Mouse (Mus musculus) c-Kit-positive CD71-positive TER-119-negative erythroid progenitor cells, embryonic 14.5 days (primary cell): ENCODE measurements at regions not wholly inside any gene's neighbourhood (a gene's known extent, or its start where the extent isn't known, plus 50 kb on each side); places are given as distances from the start of the nearest gene placed in this dataset.
"Not testable (repeated sequence)": the region's sequence is repeated elsewhere in the genome, so short reads cannot be mapped to it uniquely, and the experiment has no call there.

ENCODE experiments used
- DNase-seq: peaks from one replicate; pipeline ENCODE4 v3.0.0-alpha.2; 2013; ENCODE audit warnings: low read depth

GRCm38 (mm10) chr4:53261556-53262140 lies 102.0 kb upstream of the Abca1 start:
- DNase-seq, result no peak

GRCm38 (mm10) chr4:53258975-53259374 lies 99.3 kb upstream of the Abca1 start:
- no peak for DNase-seq

GRCm38 (mm10) chr4:53256996-53257395 lies 97.3 kb upstream of the Abca1 start:
- DNase-seq, result no peak

- no peak for DNase-seq
Observed at GRCm38 (mm10) chr4:53254483-53254882, 94.8 kb upstream of the Abca1 start.

- DNase-seq, result no peak
Observed at GRCm38 (mm10) chr4:53253680-53254079, 94.0 kb upstream of the Abca1 start.

GRCm38 (mm10) chr4:53250325-53250724 lies 90.6 kb upstream of the Abca1 start:
- no peak for DNase-seq

- DNase-seq, result peak; percentile 43
Observed at GRCm38 (mm10) chr4:53246083-53246747, 86.5 kb upstream of the Abca1 start.

GRCm38 (mm10) chr4:53245553-53245952 lies 85.9 kb upstream of the Abca1 start:
- DNase-seq, result no peak

GRCm38 (mm10) chr4:53243473-53243872 lies 83.8 kb upstream of the Abca1 start:
- not testable (repeated sequence) for DNase-seq

GRCm38 (mm10) chr4:53239856-53240255 lies 80.2 kb upstream of the Abca1 start:
- DNase-seq, result no peak

GRCm38 (mm10) chr4:53238314-53239259 lies 78.9 kb upstream of the Abca1 start:
- no peak for DNase-seq

GRCm38 (mm10) chr4:53235870-53236269 lies 76.2 kb upstream of the Abca1 start:
- DNase-seq, result no peak

- no peak for DNase-seq
Observed at GRCm38 (mm10) chr4:53232436-53232835, 72.7 kb upstream of the Abca1 start.

- DNase-seq, result no peak
Observed at GRCm38 (mm10) chr4:53231867-53232266, 72.2 kb upstream of the Abca1 start.

- DNase-seq, result no peak
Observed at GRCm38 (mm10) chr4:53231046-53231445, 71.4 kb upstream of the Abca1 start.

GRCm38 (mm10) chr4:53228444-53228843 lies 68.7 kb upstream of the Abca1 start:
- DNase-seq, result no peak

GRCm38 (mm10) chr4:53227771-53228170 lies 68.1 kb upstream of the Abca1 start:
- DNase-seq, result no peak

GRCm38 (mm10) chr4:53227071-53227470 lies 67.4 kb upstream of the Abca1 start:
- no peak for DNase-seq

GRCm38 (mm10) chr4:53226376-53226775 lies 66.7 kb upstream of the Abca1 start:
- no peak for DNase-seq

- no peak for DNase-seq
Observed at GRCm38 (mm10) chr4:53223379-53223778, 63.7 kb upstream of the Abca1 start.

GRCm38 (mm10) chr4:53220809-53221208 lies 61.1 kb upstream of the Abca1 start:
- no peak for DNase-seq

- no peak for DNase-seq
Observed at GRCm38 (mm10) chr4:53219351-53219750, 59.7 kb upstream of the Abca1 start.

- no peak for DNase-seq
Observed at GRCm38 (mm10) chr4:53218752-53219151, 59.1 kb upstream of the Abca1 start.
